Mouse (Mus musculus) thymus, adult 2 months (tissue): ENCODE measurements around the gene Itpr1.

ENCODE experiments used
- CTCF ChIP-seq: fragments of 200-500 bp; IDR thresholded peaks from 2 replicates; pipeline ENCODE4 v1.5.1; 2012; ENCODE audit warnings: mild to moderate bottlenecking, control low read depth, low read length, moderate library complexity, borderline replicate concordance; ENCODE audit not compliant: control insufficient read depth, poor library complexity, insufficient read depth; ENCODE audit errors: extremely low read depth
- POLR2A ChIP-seq: fragments of 200-500 bp; IDR thresholded peaks from 2 replicates; pipeline ENCODE4 v1.6.1; 2012; ENCODE audit warnings: mild to moderate bottlenecking, low read length, control low read depth, moderate library complexity; ENCODE audit not compliant: control insufficient read depth, poor library complexity, insufficient read depth; ENCODE audit errors: extremely low read depth

DNA sequence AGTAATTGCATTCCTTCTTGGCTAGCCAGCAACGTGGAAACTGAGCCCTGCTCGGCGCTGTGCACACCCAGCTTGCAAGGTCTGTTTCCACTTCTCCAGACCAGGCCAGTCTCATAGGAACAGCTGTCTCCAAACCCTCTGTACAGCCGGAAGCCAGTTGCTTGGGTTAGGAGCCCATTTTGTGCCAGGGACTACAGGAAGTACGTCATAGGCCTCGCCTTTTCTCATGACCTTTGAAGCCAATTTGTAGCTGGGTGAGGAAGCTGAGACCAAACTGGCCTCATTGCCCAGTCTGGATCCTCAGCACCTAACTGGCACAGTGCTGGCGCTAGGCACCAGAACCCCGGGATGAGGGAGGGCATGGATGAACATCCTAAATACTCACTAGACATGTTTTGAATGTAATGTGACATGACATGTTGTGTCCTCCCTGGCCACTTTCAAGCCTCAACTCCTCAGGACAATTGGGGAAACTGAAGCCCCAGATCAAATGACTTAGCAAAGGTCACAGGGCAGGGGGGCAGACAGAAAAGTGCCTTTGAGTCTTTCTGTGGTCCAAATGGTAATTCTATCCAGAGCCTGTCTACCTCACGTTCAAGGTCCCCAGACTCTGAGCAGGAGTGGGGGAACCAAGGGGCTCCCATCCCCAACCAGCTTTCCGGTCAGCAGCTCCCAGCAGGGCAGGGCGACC lies 357.6 kb downstream of the Itpr1 start:
- no peak for TF ChIP-seq POLR2A
- TF ChIP-seq CTCF: no peak
